Mouse (Mus musculus): ENCODE measurements around the gene Adal.
A peak's percentile ranks its signal among the peaks of the same experiment; 100 is the strongest.
"Not testable (repeated sequence)": the region's sequence is repeated elsewhere in the genome, so short reads cannot be mapped to it uniquely, and the experiment has no call there.

Gene Adal

GRCm38 (mm10) chr2:121140018-121140882 is at the start of gene Adal, which contains the start of gene Lcmt2:
Gene Adal (plus strand): TSS chr2:121140428.
Gene Lcmt2 (minus strand): TSS chr2:121140653.
- DNase-seq (ENCODE audit: low read depth, low spot score), result peak; percentile 86

- peak; percentile 58 for DNase-seq (ENCODE audit: low read depth, low spot score)
Observed at GRCm38 (mm10) chr2:121102051-121102450, 38.2 kb upstream of the Adal start.

GRCm38 (mm10) chr2:121105940-121106339 is 34.3 kb upstream of the Adal start:
- no peak for DNase-seq (ENCODE audit: low read depth, low spot score)

GRCm38 (mm10) chr2:121109695-121110094 is 30.5 kb upstream of the Adal start, which contains the start of gene Tgm7:
Gene Tgm7 (minus strand): TSS chr2:121109795.
- DNase-seq (ENCODE audit: low read depth, low spot score), result no peak

- no peak for DNase-seq (ENCODE audit: low read depth, low spot score)
Observed at GRCm38 (mm10) chr2:121115418-121115817, 24.8 kb upstream of the Adal start.

- no peak for DNase-seq (ENCODE audit: low read depth, low spot score)
Observed at GRCm38 (mm10) chr2:121119260-121119659, 21.0 kb upstream of the Adal start.

- DNase-seq (ENCODE audit: low read depth, low spot score), result not testable (repeated sequence)
Observed at GRCm38 (mm10) chr2:121126302-121126701, 13.9 kb upstream of the Adal start.

GRCm38 (mm10) chr2:121127536-121127935 is 12.7 kb upstream of the Adal start:
- DNase-seq (ENCODE audit: low read depth, low spot score), result no peak

- DNase-seq (ENCODE audit: low read depth, low spot score), result no peak
Observed at GRCm38 (mm10) chr2:121128865-121129620, 11.2 kb upstream of the Adal start.

- DNase-seq (ENCODE audit: low read depth, low spot score), result no peak
Observed at GRCm38 (mm10) chr2:121132822-121133221, 7.4 kb upstream of the Adal start.

- no peak for DNase-seq (ENCODE audit: low read depth, low spot score)
Observed at GRCm38 (mm10) chr2:121137371-121137770, 2.9 kb upstream of the Adal start.

GRCm38 (mm10) chr2:121139266-121140017 is 786 bp upstream of the Adal start:
- peak; percentile 20 for DNase-seq (ENCODE audit: low read depth, low spot score)

- DNase-seq (ENCODE audit: low read depth, low spot score), result no peak
Observed at GRCm38 (mm10) chr2:121141216-121142035, 1.2 kb downstream of the Adal start.

- no peak for DNase-seq (ENCODE audit: low read depth, low spot score)
Observed at GRCm38 (mm10) chr2:121142415-121142814, 2.2 kb downstream of the Adal start.

- DNase-seq (ENCODE audit: low read depth, low spot score), result no peak
Observed at GRCm38 (mm10) chr2:121149679-121150078, 9.5 kb downstream of the Adal start.

- DNase-seq (ENCODE audit: low read depth, low spot score), result no peak
Observed at GRCm38 (mm10) chr2:121153100-121153499, 12.9 kb downstream of the Adal start.

- no peak for DNase-seq (ENCODE audit: low read depth, low spot score)
Observed at GRCm38 (mm10) chr2:121169173-121169572, 28.9 kb downstream of the Adal start.

GRCm38 (mm10) chr2:121169902-121170301 is 29.7 kb downstream of the Adal start:
- no peak for DNase-seq (ENCODE audit: low read depth, low spot score)

GRCm38 (mm10) chr2:121170481-121170971 is 30.3 kb downstream of the Adal start, which contains the start of gene Tubgcp4:
Gene Tubgcp4 (plus strand): TSS chr2:121170654.
- no peak for DNase-seq (ENCODE audit: low read depth, low spot score)

GRCm38 (mm10) chr2:121170980-121171742 is 30.9 kb downstream of the Adal start, which contains the start of gene Zscan29:
Gene Zscan29 (minus strand): TSS chr2:121171125.
- DNase-seq (ENCODE audit: low read depth, low spot score), result peak; percentile 85
